8 mouse cellular contexts compared by ENCODE assay signal in genomic region chr6:47650463-47651384, GRCm38 (mm10). TPM values are rescaled to one million over a fixed set of nuclear protein-coding genes. Genes with fewer than 3 reads are reported as not detected.
DNase-seq lines count a peak whose midpoint lies in the region; ATAC-seq and TF ChIP-seq lines count a peak whose summit lies in the region.

No protein-coding gene starts in this region.

- peak overlapping the region; percentile 9 for H3ac ChIP-seq in C2C12 (ENCODE audit: control insufficient read depth, insufficient read length, low read depth)

- no peaks in the 10 kb centered on the region for H3K9me3 ChIP-seq in erythroblast, embryonic 14.5 days (ENCODE audit: control insufficient read depth, low read length)
- H3K9me3 ChIP-seq in heart, embryonic 11.5 days (replicated peaks; ENCODE audit: control insufficient read depth, low read length): no peaks in the 10 kb centered on the region
- H3K9me3 ChIP-seq in kidney, embryonic 16.5 days (ENCODE audit: low read length): no peaks in the 10 kb centered on the region
- no peaks in the 10 kb centered on the region for H3K9me3 ChIP-seq in liver, embryonic 11.5 days (ENCODE audit: control insufficient read depth, low read length)
- no peaks in the 10 kb centered on the region for H3K9me3 ChIP-seq in stomach, embryonic 14.5 days (ENCODE audit: control insufficient read depth, low read depth, low read length)

- H3K4me3 ChIP-seq in C2C12 (ENCODE audit: insufficient read depth, poor library complexity, severe bottlenecking): peak overlapping the region; percentile 45
- peak overlapping the region; percentile 57 for H3K4me3 ChIP-seq in erythroblast, embryonic 14.5 days (replicated peaks)
- H3K4me3 ChIP-seq in heart, embryonic 11.5 days (ENCODE audit: low read depth, low read length): peak overlapping the region; percentile 59
- peak overlapping the region; percentile 69 for H3K4me3 ChIP-seq in kidney, embryonic 16.5 days (ENCODE audit: low read length)
- peak overlapping the region; percentile 64 for H3K4me3 ChIP-seq in liver, embryonic 11.5 days (ENCODE audit: low read depth, low read length)
- peak overlapping the region; percentile 60 for H3K4me3 ChIP-seq in stomach, embryonic 14.5 days (ENCODE audit: low read depth, low read length)

- peaks cover 20% of the 10 kb centered on the region for H3K27me3 ChIP-seq in C2C12 (ENCODE audit: control insufficient read depth, insufficient read depth, insufficient read length)
- H3K27me3 ChIP-seq in erythroblast, embryonic 14.5 days (ENCODE audit: control insufficient read depth): peaks cover 34% of the 10 kb centered on the region
- peaks cover 7% of the 10 kb centered on the region; the same call in 1 of the 2 replicates for H3K27me3 ChIP-seq in heart, embryonic 11.5 days (ENCODE audit: control insufficient read depth, insufficient read depth, low read length)
- H3K27me3 ChIP-seq in kidney, embryonic 16.5 days (ENCODE audit: insufficient read depth, low read length): 0 out of 2 replicates have a peak, but pooled peaks cover 3% of the 10 kb centered on the region
- no peaks in the 10 kb centered on the region for H3K27me3 ChIP-seq in liver, embryonic 11.5 days (replicated peaks; ENCODE audit: control insufficient read depth, insufficient read depth, low read length)
- no peaks in the 10 kb centered on the region for H3K27me3 ChIP-seq in stomach, embryonic 14.5 days (ENCODE audit: control insufficient read depth, insufficient read depth, low read length)

- WGBS in heart, embryonic 11.5 days (ENCODE audit: insufficient replicate concordance): 2% methylated on average over 46 of the region's 46 CpGs
- WGBS in kidney, embryonic 16.5 days: 3% methylated on average over 39 of the region's 46 CpGs
- WGBS in liver, embryonic 11.5 days: 2% methylated on average over 46 of the region's 46 CpGs
- WGBS in stomach, embryonic 14.5 days: 3% methylated on average over 46 of the region's 46 CpGs

- H3K9ac ChIP-seq in heart, embryonic 11.5 days (ENCODE audit: low read depth, low read length): peak overlapping the region; percentile 61
- peak overlapping the region; percentile 73 for H3K9ac ChIP-seq in kidney, embryonic 16.5 days (replicated peaks; ENCODE audit: low read length)
- H3K9ac ChIP-seq in liver, embryonic 11.5 days (ENCODE audit: low read depth, low read length): peak overlapping the region; percentile 68
- peak overlapping the region; percentile 63 for H3K9ac ChIP-seq in stomach, embryonic 14.5 days (replicated peaks; ENCODE audit: low read depth, low read length)

- H3K4me2 ChIP-seq in heart, embryonic 11.5 days: peak overlapping the region; percentile 75
- peak overlapping the region; percentile 82 for H3K4me2 ChIP-seq in kidney, embryonic 16.5 days (replicated peaks; ENCODE audit: low read depth, low read length)
- peak overlapping the region; percentile 79 for H3K4me2 ChIP-seq in liver, embryonic 11.5 days
- peak overlapping the region; percentile 74 for H3K4me2 ChIP-seq in stomach, embryonic 14.5 days (replicated peaks; ENCODE audit: low read depth, low read length)

- no peaks in the 10 kb centered on the region for H3K36me3 ChIP-seq in C2C12 (ENCODE audit: control insufficient read depth, insufficient read depth)
- H3K36me3 ChIP-seq in erythroblast, embryonic 14.5 days (ENCODE audit: control insufficient read depth): no peaks in the 10 kb centered on the region
- H3K36me3 ChIP-seq in heart, embryonic 11.5 days (ENCODE audit: control insufficient read depth, insufficient read depth, low read length): no peaks in the 10 kb centered on the region
- H3K36me3 ChIP-seq in kidney, embryonic 16.5 days (ENCODE audit: insufficient read depth, low read length): no peaks in the 10 kb centered on the region
- H3K36me3 ChIP-seq in liver, embryonic 11.5 days (ENCODE audit: control insufficient read depth, insufficient read depth, low read length): no peaks in the 10 kb centered on the region
- H3K36me3 ChIP-seq in stomach, embryonic 14.5 days (ENCODE audit: control insufficient read depth, insufficient read depth, low read length): no peaks in the 10 kb centered on the region

- peak; percentile 92 for ATAC-seq in heart, embryonic 11.5 days (replicated peaks; ENCODE audit: insufficient number of reproducible peaks, low FRiP score, low TSS enrichment)
- peak; percentile 98 for ATAC-seq in kidney, embryonic 16.5 days (ENCODE audit: low FRiP score, low TSS enrichment)
- ATAC-seq in liver, embryonic 11.5 days (replicated peaks; ENCODE audit: low FRiP score): peak; percentile 94
- peak; percentile 94 for ATAC-seq in stomach, embryonic 14.5 days (ENCODE audit: insufficient number of reproducible peaks, insufficient read depth, low FRiP score, low read depth)

- peak; percentile 97 for DNase-seq in brain, embryonic 14.5 days (ENCODE audit: low read depth)
- DNase-seq in liver, embryonic 11.5 days (ENCODE audit: low spot score): peak; percentile 93
- DNase-seq in naive thymus-derived CD4-positive, alpha-beta T cell, adult 2 months (ENCODE audit: low read depth): peak; percentile 95

- no peak overlapping the region for H3K27ac ChIP-seq in heart, embryonic 11.5 days (ENCODE audit: low read depth, low read length)
- peak overlapping the region; percentile 36; the same call in 1 of the 2 replicates for H3K27ac ChIP-seq in kidney, embryonic 16.5 days (ENCODE audit: low read length)
- peak overlapping the region; percentile 32; the same call in 1 of the 2 replicates for H3K27ac ChIP-seq in liver, embryonic 11.5 days (ENCODE audit: low read depth, low read length)
- 0 out of 2 replicates have a peak overlapping the region, but pooled peaks have one; percentile 27 for H3K27ac ChIP-seq in stomach, embryonic 14.5 days (ENCODE audit: low read length)

- no peak for TF ChIP-seq CTCF in C2C12 (IDR thresholded peaks at IDR 0.05; ENCODE audit: control insufficient read depth, insufficient read depth, insufficient read length)
- peak; percentile 89 for TF ChIP-seq CTCF in brain, embryonic 14.5 days (IDR thresholded peaks at IDR 0.05; ENCODE audit: borderline replicate concordance, extremely low read depth, insufficient read depth, insufficient read length)

- H3K79me2 ChIP-seq in C2C12 (ENCODE audit: control insufficient read depth, insufficient read depth): no peaks in the 10 kb centered on the region

- no peaks in the 10 kb centered on the region for H3K79me3 ChIP-seq in C2C12 (ENCODE audit: low read depth)

- peaks cover 14% of the 10 kb centered on the region for H3K4me1 ChIP-seq in erythroblast, embryonic 14.5 days (ENCODE audit: control insufficient read depth)
- no peaks in the 10 kb centered on the region for H3K4me1 ChIP-seq in heart, embryonic 11.5 days (ENCODE audit: control insufficient read depth, insufficient read depth, low read length)
- H3K4me1 ChIP-seq in kidney, embryonic 16.5 days (ENCODE audit: insufficient read depth, low read length): no peaks in the 10 kb centered on the region
- H3K4me1 ChIP-seq in liver, embryonic 11.5 days (replicated peaks; ENCODE audit: control insufficient read depth, insufficient read depth, low read length): no peaks in the 10 kb centered on the region
- H3K4me1 ChIP-seq in stomach, embryonic 14.5 days (ENCODE audit: control insufficient read depth, insufficient read depth, low read length): no peaks in the 10 kb centered on the region

- TF ChIP-seq POLR2A in brain, embryonic 14.5 days (IDR thresholded peaks at IDR 0.05; ENCODE audit: borderline replicate concordance, extremely low read depth, insufficient read depth, insufficient read length, poor library complexity, severe bottlenecking): peak; percentile 6; the same call in 1 of the 2 replicates

TF ChIP-seq in C2C12, 6 proteins besides CTCF, POLR2A, EP300 and RAD21:
- TF ChIP-seq MAX (IDR thresholded peaks at IDR 0.05): peak; percentile 78
- peak; percentile 33 for TF ChIP-seq CEBPB (IDR thresholded peaks at IDR 0.05; ENCODE audit: low read depth)
- TF ChIP-seq MYOG (IDR thresholded peaks at IDR 0.05; ENCODE audit: control insufficient read depth, extremely low read depth, insufficient read length): no peak
- no peak for TF ChIP-seq FOSL1 (IDR thresholded peaks at IDR 0.05; ENCODE audit: insufficient read depth, low read length, poor library complexity, severe bottlenecking)
- TF ChIP-seq USF1 (IDR thresholded peaks at IDR 0.05; ENCODE audit: low read depth): no peak
- no peak for TF ChIP-seq MYOD1 (IDR thresholded peaks at IDR 0.05; ENCODE audit: control insufficient read depth, insufficient read length, low read depth)

RNA-seq across cellular contexts. Expression of gene Ezh2, which starts 55.6 kb away (rescaled TPM):
- polyA plus RNA-seq in C2C12 (2012; fragmentation: generic; extraction: Trizol): 44.5 TPM
- polyA plus RNA-seq in brain, embryonic 14.5 days (2012; rRNA removed): 154 and 214 TPM in 2 replicates
- 2.1 and 3.7 TPM in 2 replicates for polyA plus RNA-seq in erythroblast, embryonic 14.5 days (2012)
- 60.2 and 66.7 TPM in 2 replicates for polyA plus RNA-seq in heart, embryonic 11.5 days (2014; fragmentation: Nextera tagmentation; extraction: Ambion mirVana)
- polyA plus RNA-seq in kidney, embryonic 16.5 days (2015; fragmentation: Nextera tagmentation; extraction: Ambion mirVana): 85.0 and 98.1 TPM in 2 replicates
- 81.6 and 82.3 TPM in 2 replicates for polyA plus RNA-seq in liver, embryonic 11.5 days (2014; fragmentation: Nextera tagmentation; extraction: Ambion mirVana)
- 87.7 and 97.6 TPM in 2 replicates for polyA plus RNA-seq in stomach, embryonic 14.5 days (2014; fragmentation: Nextera tagmentation; extraction: Ambion mirVana)
